Mouse (Mus musculus): ENCODE data around the gene Thra.
A peak's percentile ranks its signal among the peaks of the same experiment; 100 is the strongest.
"Not testable (repeated sequence)": the region's sequence is repeated elsewhere in the genome, so short reads cannot be mapped to it uniquely, and the experiment has no call there.

Thra gene

DNA sequence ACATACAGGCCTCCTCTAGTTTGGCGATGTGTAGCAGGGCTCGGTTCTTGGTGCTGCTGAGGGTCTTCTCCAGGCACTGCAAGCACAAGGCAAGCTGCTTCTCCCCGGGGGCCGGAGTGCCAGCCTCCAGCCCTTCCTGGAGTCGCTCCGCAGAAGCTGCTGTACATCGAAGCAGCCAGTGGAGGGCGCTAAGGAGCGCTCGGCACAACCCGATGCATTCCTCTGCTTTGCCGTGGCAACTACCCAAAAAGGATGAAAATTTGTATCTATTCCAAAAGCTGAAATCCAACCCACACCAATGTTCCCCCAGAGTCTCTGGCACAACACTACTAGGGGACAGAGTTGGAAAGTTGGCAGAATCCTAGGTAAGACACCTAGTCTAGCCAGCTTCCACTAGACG lies 22.5 kb upstream of the Thra start:
- no peak for DNase-seq (ENCODE audit: low spot score)

DNA sequence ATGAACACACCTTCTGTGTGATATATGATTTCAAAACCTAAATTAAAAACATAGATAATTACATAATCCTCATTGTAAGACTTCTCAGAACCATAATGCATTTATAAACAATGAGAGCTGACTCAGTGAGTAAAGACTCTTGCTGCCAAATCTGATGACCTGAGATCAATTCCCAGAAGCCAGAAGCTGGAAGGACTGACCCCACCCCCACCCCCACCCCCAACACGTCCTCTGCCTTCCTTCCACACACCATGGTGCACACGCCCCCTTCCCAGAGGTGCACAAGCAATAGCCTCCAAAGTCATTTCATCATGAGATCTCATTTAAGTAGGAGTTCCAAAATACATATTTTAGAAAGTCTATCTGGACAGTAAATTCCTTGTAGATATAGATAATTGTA lies 19.7 kb upstream of the Thra start:
- no peak for DNase-seq (ENCODE audit: low spot score)

DNA sequence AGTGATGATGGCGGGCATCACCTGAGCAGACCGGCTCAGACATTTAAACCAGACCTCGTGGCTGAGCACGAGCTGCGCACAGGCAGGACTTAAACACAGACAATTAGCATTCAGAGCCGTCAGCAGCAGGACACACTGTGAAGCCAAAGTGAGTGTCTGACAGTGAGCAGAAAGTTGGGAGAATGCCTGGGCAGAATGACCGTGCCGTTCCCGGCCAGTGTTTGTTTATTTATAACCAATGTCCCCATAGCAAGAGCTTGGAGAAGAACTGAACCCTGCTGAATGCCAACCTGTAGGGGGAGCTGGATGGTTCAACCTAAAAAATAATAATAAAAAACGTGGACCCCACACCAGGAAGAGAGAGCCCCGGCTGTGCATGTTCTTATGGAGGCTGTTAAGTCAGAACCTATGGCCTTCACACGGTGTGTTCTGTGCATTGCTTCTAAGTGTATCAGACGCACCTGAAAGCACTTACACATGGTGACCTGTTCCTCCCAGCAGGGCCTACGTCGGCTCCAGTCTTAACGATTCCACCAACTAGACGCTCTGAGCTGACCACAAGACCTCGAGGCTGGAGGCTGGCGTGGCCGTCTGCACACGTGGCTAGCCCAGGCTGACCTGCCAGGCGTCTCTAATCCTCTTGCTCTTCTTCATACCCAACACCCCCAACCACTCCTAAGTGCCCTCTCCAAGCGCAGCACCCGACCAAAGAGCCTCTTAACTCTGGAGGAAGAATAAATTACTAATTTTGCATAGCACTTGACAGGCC lies 18.8 kb upstream of the Thra start:
- DNase-seq (ENCODE audit: low spot score), result no peak

DNA sequence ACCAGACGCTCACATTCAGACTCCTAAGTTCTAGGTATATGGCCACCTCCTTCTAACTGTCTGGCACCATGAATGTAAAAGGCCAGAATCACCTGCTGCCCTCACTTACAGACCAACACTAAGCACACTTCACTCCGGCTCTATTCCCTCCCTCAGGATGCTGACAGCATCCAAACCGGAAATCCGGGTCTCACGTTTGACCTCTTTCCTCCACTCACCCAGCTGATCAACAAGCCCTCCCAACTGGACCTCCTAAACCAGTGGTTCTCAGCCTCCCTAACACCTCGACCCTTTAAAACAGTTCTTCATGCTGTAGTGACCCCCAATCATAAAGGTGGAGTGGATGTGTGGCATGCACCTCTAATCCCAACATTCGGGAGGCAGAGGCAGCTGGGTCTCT lies 17.3 kb upstream of the Thra start:
- DNase-seq (ENCODE audit: low spot score), result no peak

DNA sequence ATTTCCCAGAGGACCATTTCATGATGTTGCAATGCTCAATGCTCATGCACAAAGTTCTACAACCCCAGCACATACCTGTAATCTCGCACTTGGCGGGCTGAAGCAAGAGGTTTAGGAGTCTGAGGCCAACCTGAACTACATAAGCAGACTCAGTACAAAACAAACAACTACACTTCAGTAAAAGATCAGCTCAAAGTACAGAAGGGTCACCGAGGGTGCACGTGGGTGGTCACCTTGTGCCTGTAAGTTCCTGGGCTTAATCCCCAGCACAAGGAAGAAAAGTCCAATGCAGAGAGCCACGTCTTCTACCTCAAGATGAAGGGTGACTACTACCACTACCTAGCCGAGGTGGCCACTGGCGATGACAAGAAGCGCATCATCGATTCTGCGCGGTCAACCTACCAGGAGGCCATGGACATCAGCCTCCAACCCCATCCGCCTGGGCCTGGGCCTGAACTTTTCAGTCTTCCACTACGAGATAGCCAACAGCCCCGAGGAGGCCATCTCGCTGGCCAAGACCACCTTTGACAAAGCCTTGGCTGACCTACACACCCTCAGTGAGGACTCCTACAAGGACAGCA lies 14.4 kb upstream of the Thra start:
- DNase-seq (ENCODE audit: low spot score), result no peak

DNA sequence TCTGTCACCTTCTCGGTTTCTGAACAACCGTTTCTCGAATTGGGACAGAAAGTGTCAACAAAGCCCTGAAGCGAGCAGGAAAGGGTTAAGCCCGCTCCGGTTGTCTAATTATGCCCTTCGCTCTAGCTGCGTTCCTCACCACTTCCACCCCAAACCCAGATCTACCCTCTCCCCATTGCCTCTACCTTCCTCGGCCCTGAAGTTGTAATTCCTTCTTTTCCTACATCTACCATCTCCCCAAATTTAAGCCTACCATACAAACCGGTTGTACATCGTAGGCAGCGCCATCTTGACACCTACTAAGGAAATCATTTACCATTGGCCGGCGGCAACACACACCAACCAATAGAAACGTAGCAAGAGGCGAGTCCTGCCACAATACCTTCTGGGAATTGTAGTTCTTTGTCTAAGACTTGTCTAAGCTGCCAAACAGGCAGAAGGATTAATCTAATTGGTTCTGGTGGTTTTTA lies 11.3 kb upstream of the Thra start, which contains the start of gene Med24:
Med24 (minus strand) TSS at position 317 of the 470 bp plus-strand sequence.
- peak; percentile 89 for DNase-seq (ENCODE audit: low spot score)

DNA sequence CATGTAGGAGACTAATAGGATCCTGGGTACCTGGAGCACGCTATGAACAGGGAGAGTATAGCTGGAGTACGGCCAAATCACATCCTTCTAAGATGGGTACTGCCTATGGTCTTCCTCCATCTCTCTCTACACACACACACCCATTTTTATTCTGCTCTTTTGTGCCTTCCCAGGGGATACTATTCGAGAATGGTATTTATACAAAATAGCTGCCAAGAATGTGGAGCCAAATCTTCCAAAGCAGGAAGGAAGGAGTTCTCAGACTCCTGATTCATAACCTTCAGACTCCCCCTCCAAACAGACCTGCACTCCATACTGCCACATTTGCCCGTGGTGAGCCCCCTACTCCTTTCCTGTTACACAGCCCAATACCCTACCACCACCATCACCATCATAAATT lies 9.7 kb upstream of the Thra start:
- DNase-seq (ENCODE audit: low spot score), result no peak

DNA sequence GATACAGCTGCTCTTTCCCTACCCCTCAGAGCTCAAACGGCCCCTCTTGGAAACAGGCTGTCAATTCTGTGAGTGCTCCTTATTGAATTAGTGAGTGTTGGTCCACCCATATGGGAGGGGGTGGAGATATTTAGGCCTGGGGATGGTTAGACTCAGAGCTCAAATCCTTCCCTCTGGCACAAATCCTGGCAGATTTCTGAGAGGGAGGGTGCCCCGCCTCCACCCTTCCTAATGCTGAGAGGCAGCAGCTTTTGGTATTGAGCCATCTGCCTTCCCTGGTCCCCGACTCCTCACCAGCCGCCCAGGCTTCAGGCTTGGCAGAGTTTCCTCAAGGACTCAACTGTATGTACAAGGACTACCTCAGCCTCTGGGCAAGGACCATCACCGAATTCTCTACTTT lies 9.3 kb upstream of the Thra start:
- no peak for DNase-seq (ENCODE audit: low spot score)

DNA sequence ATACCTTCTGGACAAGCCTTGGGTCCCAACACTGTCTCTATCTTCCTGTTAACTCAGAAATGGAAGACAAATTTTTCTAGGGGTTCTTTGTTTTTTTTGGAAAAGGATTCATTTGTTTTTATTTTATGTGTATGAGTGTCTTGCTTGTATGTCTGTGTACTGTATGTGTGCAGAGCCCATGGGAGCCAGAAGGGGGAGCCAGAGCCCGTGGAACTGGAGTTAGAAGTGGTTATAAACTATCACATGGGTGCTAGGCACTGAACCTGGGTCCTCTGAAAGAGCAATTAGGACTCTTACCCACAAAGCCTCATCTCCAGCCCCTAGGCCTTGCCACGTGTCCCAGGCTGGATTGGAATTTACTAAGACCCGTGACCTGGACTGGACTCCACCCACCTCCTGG lies 6.4 kb upstream of the Thra start:
- no peak for DNase-seq (ENCODE audit: low spot score)

DNA sequence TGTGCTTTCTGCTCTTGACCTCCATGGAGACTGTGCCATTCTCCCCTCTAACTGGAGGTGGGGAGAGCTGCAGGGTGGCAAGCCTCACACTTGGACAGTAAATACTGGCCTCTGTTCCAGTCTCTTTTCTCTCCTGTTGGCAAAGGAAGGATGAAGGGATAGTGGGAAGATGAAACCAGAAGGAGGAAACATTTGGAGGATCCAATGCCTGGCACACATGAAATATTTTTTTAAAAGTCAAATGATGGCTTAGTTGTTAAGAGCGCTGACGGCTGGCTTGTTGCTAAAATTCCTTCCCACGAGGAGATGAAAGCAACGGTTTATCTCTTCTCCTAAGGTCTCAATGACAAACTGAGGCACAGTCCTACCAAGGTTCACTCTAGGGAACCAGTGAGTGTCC lies 5.3 kb upstream of the Thra start:
- no peak for DNase-seq (ENCODE audit: low spot score)

DNA sequence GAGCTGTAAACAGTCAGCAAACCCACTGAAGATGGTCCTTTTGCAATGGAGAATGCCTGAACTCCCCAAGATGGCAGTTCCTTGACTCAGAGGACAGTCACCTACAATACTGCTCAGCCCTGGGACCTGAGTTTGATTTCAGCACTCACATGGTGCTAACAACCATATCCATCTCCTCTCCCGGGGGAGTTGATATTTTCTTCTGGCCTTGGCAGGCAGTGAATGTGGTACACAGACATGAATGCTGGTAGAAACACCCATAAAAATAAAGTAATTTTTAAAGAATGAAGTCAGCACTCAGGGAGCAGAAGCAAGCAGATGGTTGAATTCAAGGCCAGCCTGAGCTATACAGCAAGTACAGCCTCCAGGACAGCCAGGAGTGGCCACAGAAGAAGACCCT lies 4.3 kb upstream of the Thra start:
- no peak for DNase-seq (ENCODE audit: low spot score)

DNA sequence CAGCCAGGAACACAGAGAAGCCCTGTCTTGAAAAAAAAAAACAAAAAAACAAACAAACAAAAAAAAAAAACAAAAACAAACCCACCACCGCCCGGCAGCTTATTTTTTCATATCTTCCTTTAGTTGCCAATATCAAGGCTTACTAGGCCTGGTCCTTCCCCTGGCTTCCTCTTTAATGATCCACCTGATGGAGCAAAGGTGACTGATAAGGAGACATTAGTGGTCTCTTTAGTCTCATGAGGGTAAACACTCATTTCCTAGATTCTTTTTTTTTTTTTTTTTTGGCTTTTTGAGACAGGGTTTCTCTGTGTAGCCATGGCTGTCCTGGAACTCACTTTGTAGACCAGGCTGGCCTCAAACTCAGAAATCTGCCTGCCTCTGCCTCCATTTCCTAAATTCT lies 3.2 kb upstream of the Thra start:
- DNase-seq (ENCODE audit: low spot score), result not testable (repeated sequence)

DNA sequence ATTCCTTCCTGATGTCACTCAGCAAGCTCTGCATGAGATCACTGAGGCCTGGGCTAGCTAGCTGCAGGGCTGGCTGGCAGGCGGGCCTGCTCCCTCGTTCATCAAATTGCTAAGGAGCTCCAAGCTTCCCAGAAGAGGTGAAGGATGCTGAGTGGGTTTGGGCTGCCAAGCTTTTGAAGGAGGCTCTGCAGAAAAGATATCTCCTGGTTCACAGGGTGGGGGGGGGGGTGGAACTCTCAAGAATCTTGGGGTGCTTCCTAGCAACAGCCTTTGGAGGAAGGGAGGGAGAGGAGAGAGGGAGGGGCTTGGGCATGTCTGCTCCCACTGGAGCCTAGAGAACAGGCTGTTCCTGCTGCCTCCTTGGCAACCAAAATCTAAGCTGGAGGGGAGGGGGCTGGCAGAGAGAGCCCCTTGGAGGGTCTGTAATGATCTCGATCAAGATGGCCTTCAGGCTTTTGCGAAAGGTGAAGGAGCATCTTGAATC lies 2.0 kb upstream of the Thra start:
- DNase-seq (ENCODE audit: low spot score), result no peak

DNA sequence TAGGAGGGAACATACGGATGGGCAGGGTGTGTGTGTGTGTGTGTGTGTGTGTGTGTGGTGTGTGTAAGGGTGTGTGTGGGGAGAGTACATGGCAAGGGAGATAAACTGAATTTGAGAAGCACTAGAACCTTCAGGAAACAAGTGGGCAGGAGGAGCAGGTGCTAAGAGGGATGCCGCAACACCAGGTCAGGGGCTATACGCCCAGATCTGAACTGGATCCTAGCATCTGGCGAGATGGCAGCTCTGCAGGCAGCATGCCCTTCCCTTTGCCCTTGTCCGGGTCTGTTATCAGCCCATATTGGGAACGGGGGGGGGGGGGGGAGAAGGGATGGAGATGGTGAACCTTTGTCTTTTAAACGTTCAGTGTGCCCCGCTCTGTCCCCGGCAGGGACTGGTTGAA lies 1.5 kb upstream of the Thra start:
- no peak for DNase-seq (ENCODE audit: low spot score)

DNA sequence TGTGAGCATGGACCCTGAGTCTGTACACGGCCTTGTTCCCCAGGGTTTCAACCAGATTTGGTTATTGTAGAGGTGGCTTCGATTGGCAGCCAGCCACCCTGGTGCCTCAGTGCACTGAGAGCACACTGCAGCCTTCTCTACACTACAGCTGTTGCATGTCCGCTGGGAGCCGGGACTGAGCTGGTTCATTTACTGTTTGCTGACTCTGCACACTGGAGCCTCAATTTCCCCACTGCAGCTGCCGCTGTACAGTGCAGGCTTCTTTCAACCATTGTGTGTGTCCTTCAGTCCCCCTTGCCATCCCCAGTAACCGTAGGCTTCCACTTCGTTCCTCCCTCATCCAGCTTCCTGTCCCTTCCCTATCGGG lies 429 bp upstream of the Thra start:
- no peak for DNase-seq (ENCODE audit: low spot score)

DNA sequence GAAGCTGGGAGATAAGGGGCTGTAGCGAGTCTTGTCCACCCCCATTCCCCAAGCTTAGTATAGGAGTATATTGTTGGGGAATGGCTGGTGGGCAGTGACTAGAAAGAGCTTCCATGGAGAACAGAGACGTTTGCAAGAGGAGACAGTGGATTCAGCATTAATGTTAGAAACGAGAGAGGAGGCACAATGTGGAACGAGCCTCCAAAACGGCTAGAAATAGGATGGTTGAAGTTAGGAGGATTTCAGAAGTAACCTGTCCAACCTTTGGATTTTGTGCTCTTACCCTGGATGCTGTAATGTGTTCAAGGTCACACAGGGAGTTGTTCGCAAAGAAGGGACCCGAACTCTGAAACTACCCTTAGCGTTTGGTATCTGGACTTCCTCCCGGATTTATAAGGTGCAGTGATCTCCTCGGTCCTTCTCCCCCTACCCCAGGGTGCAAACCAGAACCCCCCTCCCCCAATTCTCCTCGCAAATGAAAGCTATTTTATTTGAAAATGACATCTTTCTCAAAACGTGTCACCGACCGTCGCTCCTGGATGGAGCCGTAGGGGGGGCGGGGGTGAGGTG lies 698 bp downstream of the Thra start:
- no peak for DNase-seq (ENCODE audit: low spot score)

DNA sequence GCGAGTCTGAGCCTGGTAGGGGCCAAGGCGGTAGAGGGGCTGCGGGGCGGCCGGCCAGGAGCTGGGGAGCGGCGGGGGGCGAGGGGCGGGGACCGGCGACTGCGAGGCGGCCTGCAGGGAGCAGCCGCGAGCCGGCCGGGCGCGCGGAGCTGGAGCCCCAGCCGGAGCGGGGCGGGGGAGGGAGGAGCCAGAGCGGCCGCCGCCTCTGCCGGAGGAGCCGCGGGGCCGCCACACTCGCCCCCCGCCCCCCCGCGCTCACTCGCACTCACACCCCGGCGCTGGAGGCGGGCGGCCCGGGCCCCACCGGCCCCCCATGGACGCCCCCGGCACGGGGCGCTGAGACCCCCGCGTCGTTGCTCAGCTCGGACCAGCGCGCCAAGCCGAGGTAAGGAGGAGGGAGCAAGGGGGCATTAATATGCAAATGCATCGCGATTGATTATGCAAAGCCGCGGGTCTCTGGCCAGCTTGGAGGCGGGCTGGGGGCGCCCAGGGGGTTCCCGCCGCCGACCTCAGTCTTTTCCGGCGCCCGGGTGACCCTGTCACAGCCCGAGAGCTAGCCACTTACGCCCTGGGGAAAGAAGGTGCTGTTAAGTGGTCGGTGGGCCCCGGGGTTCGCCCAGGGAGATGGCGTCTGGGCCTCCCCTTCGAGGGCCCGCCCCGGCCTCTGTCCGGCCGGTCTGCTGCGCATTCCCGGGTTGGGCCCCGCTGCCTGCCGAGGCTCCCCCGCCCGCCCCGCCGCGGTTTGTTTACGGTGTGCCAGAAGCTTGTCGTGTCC lies 1.4 kb downstream of the Thra start:
- no peak for DNase-seq (ENCODE audit: low spot score)

DNA sequence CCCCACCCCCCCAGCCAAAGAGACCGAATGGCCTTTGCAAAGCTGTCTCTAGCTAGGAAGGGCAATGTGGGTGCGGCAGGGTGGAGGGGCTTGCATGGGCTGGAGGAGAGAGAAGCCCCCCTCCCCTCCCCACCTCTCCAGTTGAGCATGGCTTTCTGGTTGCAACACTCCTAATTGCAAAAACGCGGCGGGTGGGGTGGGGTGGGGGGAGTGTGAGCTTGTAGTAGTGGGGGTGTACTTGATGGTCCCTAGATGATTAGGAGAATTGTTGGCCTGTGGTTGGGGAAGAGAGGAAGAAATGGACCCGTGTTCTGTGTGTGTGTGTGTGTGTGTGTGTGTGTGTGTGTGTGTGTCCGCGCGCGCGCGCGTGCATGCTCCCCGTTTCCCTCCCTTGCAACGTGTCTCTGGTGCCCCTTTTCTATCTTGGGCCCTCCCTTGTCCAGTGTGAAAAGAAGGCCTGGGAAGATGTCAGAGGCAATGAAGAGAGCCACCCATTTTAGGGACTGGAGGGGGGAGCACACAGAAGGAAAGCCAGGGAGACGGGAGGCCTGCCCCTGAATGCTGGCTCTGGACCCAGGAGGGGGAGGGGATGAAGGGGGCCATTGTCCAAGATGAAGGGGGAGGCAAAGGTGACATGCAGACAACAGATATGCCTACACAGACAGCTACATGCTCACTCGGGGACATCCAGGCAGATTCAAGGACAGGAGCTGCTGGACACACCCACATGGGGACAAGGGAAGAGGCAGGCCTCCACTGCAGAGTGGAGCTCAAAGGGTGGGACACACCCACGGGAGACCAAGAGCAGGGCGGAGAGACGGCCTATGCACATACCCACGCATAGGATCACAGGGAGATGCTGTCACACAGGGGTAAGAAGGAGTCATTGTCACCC lies 2.2 kb downstream of the Thra start:
- DNase-seq (ENCODE audit: low spot score), result no peak

DNA sequence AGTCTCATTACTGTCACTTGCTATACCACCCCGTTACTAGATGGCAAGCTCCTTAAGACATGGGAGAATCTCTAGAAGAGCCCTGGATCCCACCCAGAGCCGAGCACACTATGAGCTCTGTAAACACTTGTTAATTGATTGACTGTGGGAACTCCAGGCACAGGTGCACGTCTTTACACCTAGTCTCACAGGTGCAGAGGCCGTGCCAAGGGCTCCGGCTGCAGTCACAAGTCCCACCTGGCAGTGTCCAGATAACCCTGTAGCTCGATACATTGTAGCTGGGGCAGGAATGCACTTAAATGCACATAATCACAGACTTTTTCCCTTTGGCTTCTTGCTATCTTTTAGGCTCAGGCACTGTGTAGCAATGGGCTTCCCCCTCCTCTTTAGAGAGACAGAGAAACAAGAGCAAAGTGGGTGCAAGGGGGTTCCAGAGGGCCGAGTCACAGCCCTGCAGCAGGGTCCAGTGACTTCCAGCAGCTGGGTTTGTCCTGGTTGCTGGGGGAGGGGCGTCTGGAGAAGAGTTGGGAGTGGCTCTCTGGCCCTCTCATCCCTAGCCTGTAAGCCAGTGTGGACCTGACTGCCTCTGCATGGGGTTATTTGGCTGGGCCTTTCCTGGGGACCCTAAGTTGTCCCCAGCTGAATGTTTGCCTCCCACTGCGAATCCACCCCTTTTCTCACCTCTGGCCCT lies 3.4 kb downstream of the Thra start:
- DNase-seq (ENCODE audit: low spot score), result no peak

DNA sequence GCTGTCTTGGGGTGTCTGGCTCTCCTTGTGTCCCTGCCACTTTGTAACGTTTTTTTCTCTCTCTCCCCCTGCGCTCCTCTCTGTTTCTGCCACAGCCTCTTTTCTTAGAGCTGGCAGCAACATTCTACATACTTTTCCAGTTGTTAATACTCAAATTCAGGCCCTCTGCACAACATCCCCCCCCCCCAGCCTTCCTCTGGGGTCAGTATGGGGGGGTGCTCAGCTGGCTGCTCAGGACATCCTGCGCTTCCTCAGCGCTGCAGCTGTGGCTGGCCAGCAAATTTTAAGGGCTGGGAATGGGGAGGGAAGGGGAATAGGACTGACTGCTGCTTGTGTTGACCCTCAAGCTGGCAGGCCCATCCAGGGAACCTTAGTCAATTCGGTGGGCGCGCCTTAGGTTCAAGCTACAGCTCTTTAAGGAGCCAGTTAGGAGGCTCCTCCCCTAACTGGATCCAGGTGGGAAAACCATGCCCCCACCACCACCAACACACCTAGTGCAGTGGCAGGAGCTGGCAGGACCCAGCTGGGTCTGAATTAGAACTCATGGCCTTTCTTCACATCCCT lies 4.1 kb downstream of the Thra start:
- no peak for DNase-seq (ENCODE audit: low spot score)
